Mouse (Mus musculus): ENCODE results near the gene Btaf1.

- TF ChIP-seq POLR2A (IDR thresholded peaks at IDR 0.05; ENCODE audit: borderline replicate concordance, insufficient read depth, low read length) (0 out of 2 replicates have a peak, but pooled peaks have one; percentile 85), CTCF (IDR thresholded peaks at IDR 0.05; ENCODE audit: borderline replicate concordance, insufficient read depth, low read depth, low read length) (no peak)
These were observed at the start of gene Btaf1 for GRCm38 (mm10) chr19:36925671-36926552.
